Mouse (Mus musculus): ENCODE measurements around the gene Sphk2.

The Sphk2 gene

DNA sequence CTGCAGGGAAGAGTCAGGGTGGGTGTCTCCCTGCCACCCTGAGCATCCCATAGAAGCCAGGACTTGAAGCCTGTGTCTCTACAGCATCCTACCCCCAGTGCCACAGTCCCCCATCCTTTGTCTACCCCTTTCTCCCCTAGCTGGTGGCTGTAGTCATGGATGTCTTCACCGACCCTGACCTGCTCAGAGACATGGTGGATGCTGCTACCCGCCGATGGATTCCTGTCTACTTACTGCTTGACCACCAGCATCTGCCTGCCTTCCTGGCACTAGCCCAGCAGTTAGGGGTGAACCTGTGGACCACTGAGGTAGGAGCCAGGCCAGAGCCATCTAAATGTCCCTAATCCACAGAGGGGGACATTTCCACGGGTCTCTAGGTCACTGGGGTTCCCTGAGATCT is 5.5 kb upstream of the Sphk2 start:
- DNase-seq: no peak

DNA sequence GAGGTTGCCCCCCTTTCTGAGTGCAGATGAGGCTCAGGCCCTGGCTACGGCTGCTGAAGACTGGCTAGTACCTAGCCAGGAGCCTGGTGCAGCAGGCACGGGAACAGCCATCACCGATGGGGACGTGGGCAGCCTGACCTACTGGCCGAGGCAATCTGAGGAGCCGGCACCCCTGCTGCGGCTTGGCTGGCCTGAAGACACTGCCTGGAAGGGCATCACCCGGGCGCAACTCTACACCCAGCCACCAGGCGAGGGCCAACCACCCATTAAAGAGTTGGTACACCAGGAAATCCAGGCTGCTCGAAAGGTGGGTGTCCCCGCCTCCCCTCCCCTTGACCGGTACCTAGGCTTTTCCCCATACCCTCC is 4.5 kb upstream of the Sphk2 start:
- DNase-seq: no peak

DNA sequence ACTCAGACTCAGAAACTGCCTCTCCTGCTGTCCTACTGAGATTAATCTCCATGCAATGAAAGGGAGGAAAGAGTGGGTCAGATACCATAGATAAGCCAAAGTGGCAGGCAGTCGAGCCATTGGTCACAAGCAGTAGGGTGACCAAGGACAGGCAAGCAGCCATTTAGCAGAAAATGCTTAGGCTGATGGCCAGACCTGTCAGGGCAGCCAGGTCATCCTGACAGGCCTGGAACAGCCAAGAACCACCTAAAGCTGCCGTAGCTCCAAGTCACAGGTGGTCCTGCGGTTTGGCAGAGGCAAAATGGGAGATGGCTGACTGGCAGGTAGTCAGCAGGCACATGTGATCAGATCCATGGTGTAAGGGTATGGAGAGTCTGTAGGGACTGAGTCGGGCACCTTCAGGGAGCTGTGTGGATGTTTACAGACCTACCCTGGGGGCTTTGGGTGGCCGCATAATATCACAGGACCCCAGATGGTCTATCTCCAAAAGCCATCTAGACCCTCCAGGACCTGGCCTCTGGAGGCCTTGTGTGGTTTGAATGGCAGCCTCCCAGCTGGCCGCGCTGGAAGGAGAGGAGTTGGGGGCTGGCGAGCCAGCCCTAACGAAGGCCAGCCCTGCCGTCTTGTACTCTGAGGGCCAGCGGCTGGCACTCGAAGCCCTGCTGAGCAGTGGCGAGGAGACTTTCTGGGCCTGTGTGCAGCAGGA is 4.0 kb upstream of the Sphk2 start:
- DNase-seq: no peak

DNA sequence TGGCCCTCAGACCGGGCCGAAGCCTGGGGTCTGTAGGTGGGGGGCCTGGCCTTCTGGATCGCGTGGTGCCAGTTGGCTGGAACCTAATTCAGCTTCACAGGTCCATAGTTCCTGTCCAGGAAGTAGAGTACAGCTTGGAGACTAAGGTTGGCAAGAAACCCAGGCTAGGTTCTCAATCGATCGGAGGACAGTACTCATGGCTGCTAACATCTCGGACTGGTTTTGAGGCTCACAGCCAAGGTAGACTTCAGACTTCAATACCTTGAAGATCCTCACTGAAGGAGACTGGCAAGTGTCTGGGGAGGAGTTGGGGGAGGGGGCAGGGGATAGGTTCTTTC is 3.4 kb upstream of the Sphk2 start:
- DNase-seq: no peak

DNA sequence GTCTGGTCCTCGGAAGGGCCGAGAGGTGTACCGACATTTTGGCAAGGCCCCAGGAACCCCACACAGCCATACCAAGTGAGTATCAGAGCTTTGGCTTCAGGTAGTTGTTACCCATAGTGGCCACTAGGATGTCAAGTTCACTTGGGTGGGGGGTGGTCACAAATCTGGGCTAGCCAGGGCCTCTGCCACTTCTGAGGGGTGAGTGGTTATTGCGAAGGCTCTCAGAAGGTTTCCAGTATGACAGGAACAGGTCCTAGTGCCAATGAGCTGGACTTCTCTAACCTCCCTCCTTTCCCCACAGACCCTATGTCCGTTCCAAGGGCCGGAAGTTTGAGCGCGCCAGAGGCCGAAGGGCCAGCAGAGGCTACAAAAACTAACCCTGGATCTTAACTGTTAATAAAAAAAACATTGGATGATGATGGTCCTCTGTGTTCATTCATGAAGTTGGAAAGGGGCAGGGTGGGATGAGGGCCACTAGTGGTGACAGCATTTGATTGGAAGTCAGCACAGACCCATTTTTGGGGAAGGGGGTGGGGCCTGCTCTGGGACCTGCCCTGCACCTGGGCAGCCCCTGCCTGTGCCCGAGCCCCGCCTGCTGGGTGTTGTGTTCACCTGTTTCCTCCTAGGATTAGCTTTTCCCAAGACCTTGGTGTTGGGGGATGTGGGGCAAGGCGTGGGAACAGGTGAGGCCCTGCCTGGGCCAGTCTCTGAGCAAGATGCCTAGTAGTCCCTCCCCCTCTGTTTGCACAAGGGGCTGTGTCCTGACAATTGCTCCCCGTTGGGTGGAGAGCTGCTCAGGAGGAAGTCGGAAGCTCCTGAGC is 2.8 kb upstream of the Sphk2 start, which contains the start of gene Fam83e:
Gene Fam83e (plus strand): TSS at position 800 of the 821 bp plus-strand sequence.
- no peak for DNase-seq

DNA sequence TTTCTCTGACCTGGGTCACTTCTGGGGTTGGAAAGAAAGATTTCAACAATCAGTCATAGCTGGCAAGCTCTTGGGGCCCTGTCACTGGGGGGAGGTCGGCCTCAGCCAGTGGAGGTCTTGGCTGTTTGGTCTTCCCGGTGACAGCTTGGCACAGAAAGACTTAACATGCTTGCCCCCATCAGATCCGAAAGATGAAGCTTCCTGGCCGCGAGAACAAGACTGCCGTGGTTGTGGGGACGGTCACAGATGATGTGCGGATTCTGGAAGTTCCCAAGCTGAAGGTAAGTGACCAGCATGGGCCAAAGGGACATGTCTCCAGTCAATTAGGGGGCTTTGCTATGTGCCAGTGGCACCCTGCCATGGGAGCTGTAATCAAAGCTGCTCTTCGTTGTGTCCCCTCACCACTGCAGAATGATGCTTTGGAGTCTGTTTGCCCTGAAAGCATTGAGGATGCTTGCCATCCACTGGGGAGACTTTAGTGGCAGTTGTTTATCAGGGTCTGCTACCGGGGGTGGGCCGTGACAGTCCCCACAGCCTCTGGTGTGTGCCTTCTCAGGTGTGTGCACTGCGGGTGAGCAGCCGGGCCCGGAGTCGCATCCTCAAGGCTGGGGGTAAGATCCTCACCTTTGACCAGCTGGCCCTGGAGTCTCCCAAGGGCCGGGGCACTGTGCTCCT is 2.1 kb upstream of the Sphk2 start:
- no peak for DNase-seq

DNA sequence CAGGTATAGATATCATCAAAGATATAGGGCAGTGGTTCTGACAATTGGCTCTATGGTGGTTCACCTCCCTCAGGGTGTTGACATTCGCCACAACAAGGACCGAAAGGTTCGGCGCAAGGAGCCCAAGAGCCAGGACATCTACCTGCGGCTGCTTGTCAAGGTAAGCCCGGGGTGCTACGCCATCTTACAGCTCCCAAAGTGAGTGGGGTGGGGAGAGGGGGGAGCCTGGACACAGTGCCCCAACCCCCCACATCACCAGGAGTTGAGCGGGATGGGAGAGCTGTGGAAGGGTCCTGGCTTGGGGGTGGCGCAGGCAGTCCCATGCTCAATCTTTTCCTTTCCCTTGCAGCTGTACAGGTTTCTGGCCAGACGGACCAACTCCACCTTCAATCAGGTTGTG is 1.4 kb upstream of the Sphk2 start:
- DNase-seq: no peak

DNA sequence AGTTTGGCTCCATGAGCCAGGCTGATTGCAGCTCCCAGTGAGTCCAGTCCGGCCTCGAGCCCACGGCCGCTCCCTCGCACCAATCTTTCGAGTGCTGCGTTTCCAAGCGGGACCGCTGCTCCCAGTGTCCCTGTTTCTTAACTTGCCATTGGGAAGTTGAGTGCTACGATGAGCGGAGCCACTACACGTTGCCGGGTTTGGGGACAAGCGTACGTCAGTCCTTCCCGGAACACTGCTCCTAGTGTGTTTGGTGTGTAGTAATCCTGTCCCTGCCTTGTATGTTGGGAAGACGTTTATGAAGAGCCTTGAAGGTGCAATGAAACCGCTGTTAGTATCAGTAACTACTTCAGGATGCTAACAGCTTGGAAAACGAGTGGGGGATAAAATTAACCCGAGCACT is 529 bp upstream of the Sphk2 start:
- DNase-seq: no peak

DNA sequence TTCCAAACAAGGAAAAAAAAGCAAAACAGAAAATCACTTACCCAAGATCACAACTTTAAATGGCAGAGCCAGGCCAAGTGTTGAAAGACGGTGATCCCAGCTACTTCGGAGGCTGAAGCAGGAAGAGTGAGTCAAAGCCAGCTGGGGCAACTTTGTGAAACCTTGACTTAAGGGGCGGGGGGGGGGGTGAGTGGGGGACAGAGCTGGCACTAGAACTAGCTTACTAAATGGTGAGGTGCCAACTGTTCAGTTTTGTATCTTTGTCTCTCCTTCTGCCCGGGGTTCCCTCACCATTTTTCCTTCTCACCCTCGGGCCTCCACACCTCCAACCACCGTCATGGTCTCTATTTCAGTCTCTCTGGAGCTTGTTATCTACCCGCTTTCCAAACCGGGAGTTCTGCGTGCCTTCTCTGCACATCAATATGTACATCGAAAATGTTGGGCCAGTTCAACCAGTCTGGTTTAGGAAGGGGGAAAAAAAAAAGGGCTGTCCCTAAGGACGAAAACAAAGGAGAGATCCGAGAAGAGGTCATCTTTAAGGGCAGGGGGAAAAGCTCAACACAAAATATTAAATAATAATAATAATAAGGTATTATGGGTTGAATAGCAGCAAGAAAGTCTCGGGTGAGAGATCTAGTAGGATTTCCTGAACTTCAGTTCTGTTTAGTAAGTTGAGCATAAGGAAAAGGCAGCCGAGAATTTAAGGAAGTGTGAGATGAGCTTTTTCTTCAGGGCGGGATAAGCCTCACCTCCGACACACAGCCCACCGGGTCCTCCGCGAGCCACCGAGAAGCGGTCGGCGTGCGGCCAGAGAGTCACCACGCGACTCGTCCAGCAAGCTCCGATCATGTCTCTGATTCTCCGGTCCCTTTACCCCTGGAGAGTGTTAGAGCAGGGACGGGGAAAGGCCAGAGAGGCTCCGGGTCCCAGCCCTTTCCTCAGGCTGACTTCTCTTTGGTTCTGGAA is 567 bp downstream of the Sphk2 start:
- no peak for DNase-seq

DNA sequence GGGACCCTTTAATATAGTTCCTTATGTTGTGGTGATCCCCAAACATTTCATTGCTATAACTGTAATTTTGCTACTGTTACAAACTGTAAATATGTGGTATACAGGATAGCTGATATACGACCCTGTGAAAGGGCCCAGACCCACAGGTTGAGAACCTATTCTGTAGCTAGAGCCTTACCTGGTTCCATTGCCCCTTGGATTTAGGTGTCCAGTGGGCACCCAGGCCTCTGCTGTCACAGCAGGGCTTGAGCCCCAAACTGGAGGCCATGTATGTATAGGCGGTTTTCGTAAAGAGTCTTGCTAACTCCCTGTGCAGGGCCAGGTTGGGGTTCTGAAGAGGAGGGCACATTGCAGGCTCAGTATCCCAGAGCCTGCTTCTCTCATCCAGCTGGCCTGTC is 1.3 kb downstream of the Sphk2 start:
- DNase-seq: no peak

DNA sequence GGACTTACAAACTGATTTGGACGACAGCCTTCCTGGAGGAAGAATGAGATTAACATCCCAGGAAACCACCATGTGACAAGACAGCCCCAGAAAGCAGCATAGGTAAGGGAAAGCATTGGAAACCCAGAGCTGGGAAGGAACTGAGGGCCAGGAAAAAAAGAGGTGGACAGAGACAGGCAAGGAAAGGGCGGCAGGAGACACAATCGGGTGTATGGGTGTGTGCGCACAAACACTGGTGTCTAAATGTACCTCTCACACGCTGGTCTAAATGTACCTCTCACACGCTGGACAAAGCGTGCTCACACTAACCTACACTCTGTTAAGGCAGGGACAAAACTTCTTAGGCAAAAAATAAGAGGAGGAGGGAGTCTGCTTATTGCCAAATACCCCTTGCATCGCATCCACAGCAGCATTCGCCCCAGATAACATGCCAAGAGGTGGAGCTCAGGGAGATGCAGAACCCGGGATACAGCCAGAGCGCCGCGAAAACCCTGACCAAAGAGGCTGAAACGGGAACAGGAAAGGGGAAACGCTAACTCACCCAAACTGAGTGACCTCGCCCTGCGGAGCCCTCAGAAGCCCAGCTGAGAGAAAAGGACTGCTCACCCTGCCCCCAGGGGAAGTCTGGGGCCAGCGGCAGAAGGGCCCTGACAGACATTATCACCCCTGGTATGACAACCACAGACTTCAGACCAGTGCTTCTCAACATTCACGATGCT is 1.9 kb downstream of the Sphk2 start:
- DNase-seq: no peak

DNA sequence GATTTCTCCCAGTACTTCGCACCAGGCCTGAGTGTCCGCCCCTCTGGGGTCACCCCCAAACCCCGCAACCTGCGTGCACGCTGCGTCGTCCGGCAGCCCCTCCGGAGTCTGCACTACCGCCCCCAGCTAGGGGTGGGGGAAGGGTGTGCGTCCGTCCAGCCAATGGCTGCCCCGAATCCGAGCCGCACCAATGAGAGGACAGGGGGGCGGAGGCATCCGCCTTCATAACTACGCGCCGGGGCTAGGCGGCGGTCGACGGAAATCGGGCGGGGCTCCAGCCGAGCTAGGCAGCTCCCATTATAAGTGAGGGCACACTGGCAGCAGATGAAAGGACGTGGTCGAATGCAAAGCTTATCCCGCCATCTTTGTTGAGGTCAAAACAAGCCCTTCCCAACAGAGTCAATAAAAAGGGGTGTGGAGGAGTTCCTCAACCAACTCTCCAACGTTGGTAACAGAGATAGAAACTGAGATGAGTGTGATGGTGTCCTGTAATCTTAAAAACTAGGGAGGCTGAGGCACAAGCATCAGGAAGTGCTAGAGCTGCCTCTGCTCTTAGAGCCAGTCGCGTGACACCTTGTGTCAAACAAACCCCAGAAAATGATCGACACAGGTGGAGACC is 2.6 kb downstream of the Sphk2 start, which contains the start of gene Rpl18:
Gene Rpl18 (plus strand): TSS at position 368 of the 619 bp plus-strand sequence.
- DNase-seq: peak; percentile 91 to 96

DNA sequence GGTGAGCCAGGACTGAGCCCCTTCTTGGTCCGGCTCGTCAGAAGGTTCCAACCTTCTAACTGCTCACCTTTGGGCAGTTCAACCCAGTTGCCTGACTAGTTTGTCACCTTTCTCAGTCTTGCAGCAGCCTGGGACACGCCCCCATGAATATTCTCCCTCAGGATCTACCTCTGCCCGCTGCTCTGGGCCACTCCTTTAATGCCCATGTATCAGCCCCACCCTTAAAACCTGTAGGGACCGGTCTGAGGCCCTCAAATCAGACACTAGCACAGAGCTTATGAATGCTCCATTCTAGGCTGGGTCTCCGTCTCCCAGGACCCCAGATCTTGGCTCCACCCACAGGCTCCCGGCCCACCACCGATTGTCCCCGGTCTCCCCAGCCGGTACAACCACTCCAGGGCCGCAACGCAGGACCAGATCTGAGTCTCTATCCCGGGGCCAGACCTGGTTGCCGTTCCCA is 3.1 kb downstream of the Sphk2 start:
- DNase-seq: no peak

DNA sequence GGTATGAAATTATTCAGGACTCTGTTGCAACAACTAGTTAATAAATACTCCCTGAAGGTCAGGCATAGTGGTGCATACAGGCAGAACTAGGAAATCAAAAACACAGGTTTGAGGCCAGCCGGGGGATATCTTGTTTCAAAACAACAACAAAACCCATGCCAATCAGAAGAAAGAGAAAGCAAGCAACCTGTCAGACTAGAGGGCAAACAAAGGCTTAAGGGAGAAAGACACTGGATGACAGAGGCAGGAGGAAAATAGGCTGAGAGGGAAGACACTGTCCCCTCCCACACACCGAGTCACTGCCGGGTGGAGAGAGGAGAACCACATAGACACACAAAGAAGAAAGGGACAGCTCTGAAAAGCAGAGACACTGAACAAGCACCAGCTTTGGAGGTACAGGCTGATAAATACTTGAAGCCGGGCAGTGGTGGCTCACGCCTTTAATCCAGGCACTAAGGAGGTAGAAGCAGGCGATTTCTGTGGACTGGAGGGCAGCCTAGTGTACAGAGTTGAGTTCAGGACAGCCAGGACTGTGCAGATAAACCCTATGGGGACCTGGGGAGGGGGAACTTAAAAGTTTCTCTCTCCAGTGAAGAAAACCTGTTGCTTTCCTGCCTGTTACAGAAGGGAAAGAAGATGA is 3.8 kb downstream of the Sphk2 start:
- no peak for DNase-seq

DNA sequence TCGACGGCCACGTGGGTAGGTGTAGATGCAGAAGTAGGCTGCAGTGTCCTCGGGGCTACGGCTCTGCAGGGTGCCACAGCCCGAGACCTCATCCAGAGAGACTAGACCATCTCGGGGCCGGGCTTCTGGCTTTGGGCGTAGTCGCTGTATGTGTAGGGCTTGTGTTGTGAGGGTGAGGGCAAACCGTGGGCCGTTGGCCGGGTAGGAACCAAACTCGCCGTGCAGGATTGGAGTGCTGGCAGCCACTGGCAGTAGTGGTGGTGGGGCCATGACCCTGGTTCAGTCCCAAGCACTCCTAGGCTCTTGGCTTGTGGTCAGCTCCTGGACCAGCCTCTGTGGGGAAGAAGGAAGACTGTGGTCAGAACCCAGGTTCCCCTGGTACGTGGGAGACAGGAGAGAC is 4.4 kb downstream of the Sphk2 start:
- no peak for DNase-seq

DNA sequence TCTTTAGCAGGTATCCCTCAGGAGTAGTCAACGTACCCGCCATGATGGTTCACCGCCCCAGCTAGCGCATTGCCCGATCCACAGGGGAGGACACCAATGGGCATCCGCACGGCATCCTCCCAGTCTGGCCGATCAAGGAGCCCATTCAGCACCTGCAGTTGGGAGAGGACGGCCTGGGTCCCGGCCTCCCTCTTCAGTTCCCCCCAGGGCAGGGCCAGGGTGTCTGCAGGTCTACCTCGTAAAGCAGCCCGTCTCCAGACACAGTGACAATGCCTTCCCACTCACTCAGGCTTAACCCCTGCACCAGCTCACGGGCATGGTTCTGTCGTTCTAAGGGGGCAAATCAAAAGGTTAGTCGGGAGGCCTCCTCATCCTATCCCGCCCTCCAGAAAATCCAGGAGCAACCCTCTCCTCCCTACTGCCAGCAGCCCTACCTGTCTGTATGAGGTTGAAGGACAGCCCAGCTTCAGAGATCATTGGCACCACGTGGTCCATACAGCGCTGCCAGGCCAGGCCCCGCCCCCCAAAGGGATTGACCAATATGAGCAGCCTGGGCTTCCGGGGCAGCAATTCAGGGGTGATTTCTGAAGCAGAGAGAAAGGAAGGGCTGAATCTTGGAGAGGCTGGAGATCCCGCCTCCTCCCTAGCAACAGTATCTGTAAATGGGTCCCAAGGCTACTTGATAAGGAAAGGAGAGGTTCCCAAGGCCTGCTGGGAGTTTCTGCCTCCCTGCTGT is 5.6 kb downstream of the Sphk2 start:
- no peak for DNase-seq

DNA sequence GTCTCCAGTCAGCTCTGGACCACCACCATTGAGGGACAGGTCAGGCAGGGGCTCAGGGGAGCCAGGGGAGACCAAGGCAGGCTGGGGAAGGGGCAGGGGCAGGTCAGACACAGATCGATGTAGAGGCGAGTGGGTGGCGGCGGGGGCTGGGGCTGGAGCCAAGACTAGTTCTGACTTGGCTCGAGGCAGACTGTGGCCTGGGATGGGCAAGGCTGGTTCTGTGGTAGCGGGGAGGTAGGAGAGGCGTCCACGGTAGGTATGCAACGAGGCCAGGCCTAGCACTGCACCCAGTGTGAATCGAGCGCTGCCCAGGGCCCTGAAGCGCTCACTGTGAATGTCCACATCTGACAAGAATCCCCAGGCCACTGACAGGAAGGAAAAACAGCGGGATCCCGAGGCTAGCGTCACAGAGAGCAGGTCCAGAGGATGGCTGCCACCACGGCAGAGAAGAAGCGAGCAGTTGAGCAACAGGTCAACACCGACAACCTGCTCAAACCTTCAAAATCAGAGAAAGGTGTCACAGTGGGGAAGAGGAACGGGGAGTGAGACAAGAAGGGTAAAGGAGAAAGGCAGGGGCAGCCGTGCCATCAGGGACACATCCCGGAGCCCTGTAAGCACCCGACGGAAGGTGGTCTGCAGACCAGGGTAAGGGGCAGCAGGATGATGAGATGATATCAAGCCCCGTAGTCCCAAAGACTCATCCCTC is 6.3 kb downstream of the Sphk2 start:
- DNase-seq: no peak

DNA sequence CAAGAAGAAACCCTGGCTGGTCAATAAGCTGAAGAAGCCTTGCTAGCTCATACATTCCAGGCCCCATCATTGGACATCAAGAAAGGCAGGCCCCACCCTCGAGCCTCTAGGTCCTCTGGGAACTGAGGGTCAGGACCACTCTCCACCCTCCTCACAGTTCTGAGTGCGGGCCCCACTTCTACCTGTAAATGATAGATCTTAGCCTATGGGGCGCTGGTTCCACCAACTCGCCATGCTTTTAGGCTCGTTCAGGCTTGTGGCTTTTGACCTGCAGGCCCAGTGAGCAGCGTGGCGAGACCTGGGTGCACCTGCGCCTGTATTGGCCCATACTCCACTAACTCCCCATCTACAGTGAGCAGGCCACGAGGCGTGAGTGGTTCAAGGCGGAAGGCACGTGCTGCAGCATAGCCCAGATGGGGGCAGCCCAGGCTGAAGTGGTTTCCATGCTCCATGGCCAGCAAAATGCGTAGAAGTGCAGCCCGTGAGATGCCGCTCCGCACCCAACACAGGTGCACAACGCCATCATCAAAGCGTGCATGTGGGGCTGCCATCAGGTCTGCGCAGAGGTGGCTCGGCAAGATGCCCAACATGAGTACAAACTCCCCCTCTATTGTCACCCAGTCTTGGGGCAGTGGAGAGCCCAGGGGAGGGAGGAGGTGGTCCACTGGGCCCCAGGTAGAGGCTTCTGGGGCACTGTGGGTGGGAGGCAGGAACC is 7.2 kb downstream of the Sphk2 start:
- no peak for DNase-seq

All from spleen, adult 18-20 months (tissue).